Mouse (Mus musculus) ES-Bruce4 (cell line): ENCODE data around the gene Acadm. TPM values are rescaled to one million over a fixed set of nuclear protein-coding genes. Genes with fewer than 3 reads are reported as not detected.

Experiments used
- H3K27ac ChIP-seq: 2 replicates; pipeline ENCODE4 v1.5.1; 2012; ENCODE audit warnings: low read length, inconsistent platforms; ENCODE audit not compliant: insufficient read depth
- H3K27me3 ChIP-seq: 2 replicates; pipeline ENCODE4 v1.6.1; 2012; ENCODE audit warnings: mild to moderate bottlenecking, low read length, inconsistent platforms; ENCODE audit not compliant: control insufficient read depth, poor library complexity, insufficient read depth, severe bottlenecking
- H3K36me3 ChIP-seq: 2 replicates; pipeline ENCODE4 v1.6.1; 2012; ENCODE audit warnings: inconsistent platforms, mild to moderate bottlenecking, low read length, moderate library complexity; ENCODE audit not compliant: control insufficient read depth, poor library complexity, insufficient read depth, severe bottlenecking
- H3K4me1 ChIP-seq: one replicate; pipeline ENCODE4 v1.8.1; 2011; ENCODE audit warnings: low read length; ENCODE audit not compliant: control insufficient read depth, insufficient read depth
- H3K4me3 ChIP-seq: 2 replicates; pipeline ENCODE4 v1.5.1; 2011; ENCODE audit warnings: low read depth, mild to moderate bottlenecking, low read length
- H3K9ac ChIP-seq: 2 replicates; pipeline ENCODE4 v1.6.1; 2012; ENCODE audit warnings: low read depth, mild to moderate bottlenecking, inconsistent platforms; ENCODE audit not compliant: poor library complexity, severe bottlenecking
- H3K9me3 ChIP-seq: replicated peaks from 2 replicates; pipeline ENCODE4 v1.6.1; 2012; ENCODE audit warnings: mild to moderate bottlenecking, low read length, inconsistent platforms; ENCODE audit not compliant: control insufficient read depth, poor library complexity, insufficient read depth, severe bottlenecking
- CTCF ChIP-seq: IDR thresholded peaks from one replicate; pipeline ENCODE4 v1.8.1; 2011; ENCODE audit warnings: low read depth, low read length
- EP300 ChIP-seq: IDR thresholded peaks from 2 replicates; pipeline ENCODE4 v1.6.1; 2011; ENCODE audit warnings: low read depth, low read length; ENCODE audit not compliant: insufficient read depth
- POLR2A ChIP-seq: IDR thresholded peaks from one replicate; pipeline ENCODE4 v1.8.1; 2011; ENCODE audit warnings: low read length; ENCODE audit not compliant: insufficient read depth
- polyA plus RNA-seq: library from polyadenylated mRNA; stranded (reverse); fragments of >200 nt; gene quantifications from 2 replicates; pipeline ENCODE4 v1.2.4, GENCODE M21; 2011; ENCODE audit warnings: low read depth; ENCODE audit not compliant: missing spikeins, insufficient read depth, insufficient read length

Acadm gene
- polyA plus RNA-seq, 1 experiment, result 105 TPM

GRCm38 (mm10) chr3:153961632-153962389 is 17.4 kb upstream of the Acadm start:
- Histone ChIP-seq H3K9me3 (peaks cover 10% of the 10 kb centered on the region), H3K4me3 (no peak overlapping the region), H3K4me1 (no peaks in the 10 kb centered on the region), H3K27me3 (no peaks in the 10 kb centered on the region), H3K27ac (no peak overlapping the region), H3K36me3 (no peaks in the 10 kb centered on the region), H3K9ac (no peak overlapping the region)
- TF ChIP-seq EP300 (no peak), POLR2A (no peak), CTCF (peak; percentile 47)

- Histone ChIP-seq H3K9me3 (peaks cover 10% of the 10 kb centered on the region), H3K27me3 (no peaks in the 10 kb centered on the region), H3K27ac (no peak overlapping the region), H3K9ac (no peak overlapping the region), H3K4me3 (no peak overlapping the region), H3K36me3 (no peaks in the 10 kb centered on the region), H3K4me1 (no peaks in the 10 kb centered on the region)
- no peak for TF ChIP-seq EP300
- TF ChIP-seq POLR2A, result no peak
- no peak for TF ChIP-seq CTCF
Observed at GRCm38 (mm10) chr3:153960884-153961283, 16.5 kb upstream of the Acadm start.

- Histone ChIP-seq H3K4me1 (no peaks in the 10 kb centered on the region), H3K27me3 (no peaks in the 10 kb centered on the region), H3K36me3 (no peaks in the 10 kb centered on the region), H3K9ac (no peak overlapping the region), H3K4me3 (no peak overlapping the region), H3K27ac (no peak overlapping the region), H3K9me3 (peaks cover 10% of the 10 kb centered on the region)
- TF ChIP-seq CTCF (no peak), EP300 (no peak), POLR2A (no peak)
Observed at GRCm38 (mm10) chr3:153959731-153960207, 15.3 kb upstream of the Acadm start.

- Histone ChIP-seq H3K9me3 (peaks cover 10% of the 10 kb centered on the region), H3K4me1 (no peaks in the 10 kb centered on the region), H3K9ac (no peak overlapping the region), H3K27ac (no peak overlapping the region), H3K36me3 (no peaks in the 10 kb centered on the region), H3K4me3 (no peak overlapping the region), H3K27me3 (no peaks in the 10 kb centered on the region)
- no peak for TF ChIP-seq EP300
- no peak for TF ChIP-seq POLR2A
- no peak for TF ChIP-seq CTCF
Observed at GRCm38 (mm10) chr3:153959035-153959730, 14.8 kb upstream of the Acadm start.

- Histone ChIP-seq H3K9me3 (peaks cover 10% of the 10 kb centered on the region), H3K36me3 (no peaks in the 10 kb centered on the region), H3K4me3 (no peak overlapping the region), H3K4me1 (no peaks in the 10 kb centered on the region), H3K27me3 (no peaks in the 10 kb centered on the region), H3K27ac (no peak overlapping the region), H3K9ac (no peak overlapping the region)
- TF ChIP-seq CTCF (no peak), EP300 (no peak), POLR2A (no peak)
Observed at GRCm38 (mm10) chr3:153957916-153958315, 13.5 kb upstream of the Acadm start.

GRCm38 (mm10) chr3:153948176-153948575 is 3.7 kb upstream of the Acadm start:
- TF ChIP-seq POLR2A (no peak), CTCF (no peak), EP300 (no peak)
- Histone ChIP-seq H3K4me1 (no peaks in the 10 kb centered on the region), H3K27me3 (no peaks in the 10 kb centered on the region), H3K36me3 (no peaks in the 10 kb centered on the region), H3K9me3 (no peaks in the 10 kb centered on the region), H3K27ac (no peak overlapping the region), H3K4me3 (no peak overlapping the region), H3K9ac (no peak overlapping the region)
